Mouse (Mus musculus) heart, postnatal 0 days (tissue): Measurements from ENCODE around the gene Rasal2. TPM values are rescaled to one million over a fixed set of nuclear protein-coding genes. Genes with fewer than 3 reads are reported as not detected.

Experiments used
- ATAC-seq: fragments of 200-750 bp; cut with Nextera tagmentation; 2 replicates; pipeline ENCODE4 v1.8.0; 2017; ENCODE audit warnings: low read depth, moderate number of reproducible peaks, moderate library complexity; ENCODE audit not compliant: insufficient read depth
- DNase-seq: peaks from one replicate; pipeline ENCODE4 v3.0.0-alpha.2; 2016; ENCODE audit warnings: low spot score
- H3K27ac ChIP-seq: fragments of 300-500 bp; sonication (generic); 2 replicates; pipeline ENCODE4 v1.5.1; 2014; ENCODE audit warnings: low read depth, mild to moderate bottlenecking
- H3K27me3 ChIP-seq: fragments of 300-500 bp; sonication (generic); 2 replicates; pipeline ENCODE4 v1.6.1; 2014; ENCODE audit warnings: low read length, mixed read lengths; ENCODE audit not compliant: control insufficient read depth, insufficient read depth
- H3K36me3 ChIP-seq: fragments of 300-500 bp; sonication (generic); replicated peaks from 2 replicates; pipeline ENCODE4 v1.6.1; 2014; ENCODE audit warnings: low read length, mixed read lengths; ENCODE audit not compliant: control insufficient read depth, insufficient read depth
- H3K4me1 ChIP-seq: fragments of 300-500 bp; sonication (generic); 2 replicates; pipeline ENCODE4 v1.6.1; 2014; ENCODE audit warnings: antibody characterized with exemption; ENCODE audit not compliant: control insufficient read depth, insufficient read depth
- H3K4me2 ChIP-seq: fragments of 300-500 bp; sonication (generic); 2 replicates; pipeline ENCODE4 v1.6.1; 2014; ENCODE audit warnings: low read depth, mild to moderate bottlenecking, low read length, moderate library complexity
- H3K4me3 ChIP-seq: fragments of 300-500 bp; sonication (generic); 2 replicates; pipeline ENCODE4 v1.5.1; 2014; ENCODE audit warnings: low read depth, low read length
- H3K9ac ChIP-seq: fragments of 300-500 bp; sonication (generic); replicated peaks from 2 replicates; pipeline ENCODE4 v1.6.1; 2014; ENCODE audit warnings: low read depth, low read length, mixed read lengths
- H3K9me3 ChIP-seq: fragments of 300-500 bp; sonication (generic); replicated peaks from 2 replicates; pipeline ENCODE4 v1.6.1; 2016; ENCODE audit warnings: low read length; ENCODE audit not compliant: control insufficient read depth
- CTCF ChIP-seq: IDR thresholded peaks from 2 replicates; pipeline ENCODE4 v1.5.1; 2016; ENCODE audit warnings: antibody characterized with exemption, control low read depth, low read depth
- EP300 ChIP-seq: IDR thresholded peaks from 2 replicates; pipeline ENCODE4 v1.6.1; 2016; ENCODE audit warnings: antibody characterized with exemption, low read depth
- WGBS: fragments of 180-500 bp; shearing (Covaris S2); extraction: QIAGEN DNeasy Blood & Tissue Kit; methylation state at CpG from one replicate; pipeline ENCODE4 v1.1.7; 2014; 5-methylcytosine and 5-hydroxymethylcytosine counted together
- polyA plus RNA-seq: library from polyadenylated mRNA; unstranded; fragments of >200 nt; fragmentation: Nextera tagmentation; extraction: Ambion mirVana; gene quantifications from 2 replicates; pipeline ENCODE4 v1.2.1, GENCODE M21; 2015
- total RNA-seq: library from RNA; depleted of rRNA; stranded (reverse); fragments of >200 nt; gene quantifications from 2 replicates; pipeline ENCODE4 v1.2.3, GENCODE M21; 2014; ENCODE audit warnings: low replicate concordance

Rasal2 gene
- total and polyA plus RNA-seq, 2 experiments from 2014 or later = 18.5 to 35.9 TPM

DNA sequence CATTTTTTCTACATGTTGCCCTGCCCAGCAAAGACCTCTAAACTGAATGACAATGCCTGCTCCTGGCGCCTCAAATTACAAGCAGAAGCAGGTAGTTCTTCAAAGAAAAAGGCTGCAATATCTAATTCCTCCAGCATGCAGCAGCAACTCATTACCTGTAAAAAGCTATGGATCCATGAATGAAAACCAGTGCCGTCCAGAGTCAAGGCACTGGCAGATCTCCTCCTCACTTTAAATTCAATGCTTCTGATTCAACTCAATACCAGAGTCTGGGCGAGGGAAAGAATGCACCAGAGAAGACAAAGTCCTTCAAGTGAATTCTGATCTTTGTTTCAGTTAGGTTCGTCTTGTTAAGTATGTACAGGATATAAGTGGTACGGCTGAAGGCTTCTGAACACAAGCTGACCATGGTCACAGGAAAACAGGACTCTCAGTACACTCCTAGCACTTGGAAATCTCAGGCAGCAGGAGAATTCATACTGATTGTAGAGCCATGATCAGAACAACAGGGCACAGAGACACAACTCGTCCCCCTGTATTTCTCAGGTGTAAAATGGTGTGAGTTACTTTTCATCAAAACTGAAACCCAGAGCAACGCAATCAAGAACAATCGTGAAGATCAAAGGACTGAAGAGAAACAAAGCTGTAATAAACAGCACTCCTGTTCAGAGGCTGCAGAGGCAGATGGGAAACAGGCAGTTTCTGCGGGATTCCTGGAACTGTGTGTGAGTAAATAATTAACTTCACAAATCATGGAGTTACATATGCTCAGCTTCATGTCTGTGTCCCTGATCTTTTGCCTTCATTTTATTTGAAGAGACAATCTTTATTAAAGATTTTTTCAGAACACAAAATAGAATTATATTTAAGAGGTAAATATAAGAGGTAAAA lies 158.6 kb downstream of the Rasal2 start:
- DNase-seq (no peak), ATAC-seq (no peak)
- Histone ChIP-seq H3K4me3 (no peak overlapping the region), H3K36me3 (no peaks in the 10 kb centered on the region), H3K9ac (no peak overlapping the region), H3K4me1 (peaks cover 7% of the 10 kb centered on the region), H3K4me2 (no peak overlapping the region), H3K9me3 (no peaks in the 10 kb centered on the region), H3K27ac (peak overlapping the region; percentile 20; the same call in 1 of the 2 replicates), H3K27me3 (no peaks in the 10 kb centered on the region)
- TF ChIP-seq CTCF = no peak
- TF ChIP-seq EP300 = no peak
- 77% methylated on average over 9 of the region's 9 CpGs for WGBS

DNA sequence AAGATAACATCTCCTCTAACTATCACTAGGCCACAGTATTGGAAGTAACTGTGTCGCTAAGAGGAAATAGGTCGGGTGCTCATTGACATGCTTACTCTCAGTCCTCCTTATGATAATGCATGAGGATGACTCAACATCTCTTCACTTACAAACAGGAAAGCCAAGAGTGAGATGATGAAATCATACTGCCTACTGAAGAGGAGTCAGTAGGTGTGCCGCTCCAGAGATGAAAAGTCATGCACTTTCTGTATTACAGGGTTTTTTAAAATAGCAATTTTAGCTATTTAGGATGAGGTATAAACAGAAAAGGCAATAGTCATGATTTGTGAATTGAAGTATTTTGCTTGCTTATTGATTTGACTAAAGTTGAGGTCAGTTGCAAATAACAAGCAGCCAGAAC lies 164.3 kb downstream of the Rasal2 start:
- 74% methylated on average over 3 of the region's 3 CpGs for WGBS
- Histone ChIP-seq H3K27me3 (no peaks in the 10 kb centered on the region), H3K27ac (no peak overlapping the region), H3K4me2 (no peak overlapping the region), H3K4me3 (no peak overlapping the region), H3K9ac (no peak overlapping the region), H3K9me3 (no peaks in the 10 kb centered on the region), H3K4me1 (peaks cover 5% of the 10 kb centered on the region; the same call in 1 of the 2 replicates), H3K36me3 (no peaks in the 10 kb centered on the region)
- DNase-seq = no peak
- TF ChIP-seq EP300 (no peak), CTCF (no peak)
- no peak for ATAC-seq

DNA sequence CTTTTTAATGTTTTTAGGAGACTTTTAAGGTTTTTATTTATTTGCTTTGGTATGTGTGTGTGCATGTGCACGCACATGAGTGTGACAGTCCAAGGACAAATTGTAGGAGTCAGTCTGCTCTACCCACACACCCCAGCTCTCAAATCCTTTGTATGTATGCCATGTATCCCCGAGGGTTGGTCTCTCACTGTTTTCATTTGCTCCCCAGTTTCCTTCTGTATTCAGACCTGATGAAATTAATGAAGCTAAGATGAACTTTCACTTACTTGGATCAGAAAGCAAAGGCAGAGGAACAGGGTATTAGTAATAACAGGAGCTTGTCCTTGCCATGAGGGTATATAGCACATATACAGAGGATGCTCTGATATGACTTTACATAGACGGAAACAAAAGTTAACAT lies 165.1 kb downstream of the Rasal2 start:
- peaks cover 5% of the 10 kb centered on the region; the same call in 1 of the 2 replicates for H3K4me1 ChIP-seq
- no peak overlapping the region for H3K4me3 ChIP-seq
- no peak overlapping the region for H3K9ac ChIP-seq
- DNase-seq = no peak
- TF ChIP-seq CTCF = no peak
- no peak for TF ChIP-seq EP300
- H3K27me3 ChIP-seq = no peaks in the 10 kb centered on the region
- WGBS = 72% methylated on average over 3 of the region's 3 CpGs
- H3K36me3 ChIP-seq = no peaks in the 10 kb centered on the region
- no peaks in the 10 kb centered on the region for H3K9me3 ChIP-seq
- no peak overlapping the region for H3K4me2 ChIP-seq
- no peak overlapping the region for H3K27ac ChIP-seq
- ATAC-seq = no peak

DNA sequence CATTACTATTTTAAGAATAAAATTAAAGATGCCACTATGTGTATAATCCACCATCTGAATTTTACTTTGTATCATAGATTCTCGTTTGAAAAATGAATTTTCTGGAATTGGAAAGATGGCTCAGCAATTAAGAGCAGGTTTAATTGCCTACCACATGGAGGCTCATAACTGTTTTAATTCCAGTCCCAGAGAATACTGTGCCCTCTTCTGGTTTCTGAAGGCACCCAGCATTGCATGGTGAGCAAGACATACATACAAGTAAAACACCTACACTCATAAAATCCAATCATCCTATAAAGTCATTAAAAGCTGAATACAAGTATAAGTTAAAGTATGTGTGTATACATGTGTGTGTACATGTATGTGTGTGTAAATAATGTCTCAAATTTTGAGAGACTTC lies 165.6 kb downstream of the Rasal2 start:
- peaks cover 5% of the 10 kb centered on the region; the same call in 1 of the 2 replicates for H3K4me1 ChIP-seq
- no peak overlapping the region for H3K4me2 ChIP-seq
- no peak for ATAC-seq
- no peak overlapping the region for H3K27ac ChIP-seq
- H3K27me3 ChIP-seq = no peaks in the 10 kb centered on the region
- no peaks in the 10 kb centered on the region for H3K9me3 ChIP-seq
- no peak for TF ChIP-seq EP300
- no peak for TF ChIP-seq CTCF
- 85% methylated on average over 1 of the region's 1 CpGs for WGBS
- DNase-seq = no peak
- H3K9ac ChIP-seq = no peak overlapping the region
- no peak overlapping the region for H3K4me3 ChIP-seq
- H3K36me3 ChIP-seq = no peaks in the 10 kb centered on the region

DNA sequence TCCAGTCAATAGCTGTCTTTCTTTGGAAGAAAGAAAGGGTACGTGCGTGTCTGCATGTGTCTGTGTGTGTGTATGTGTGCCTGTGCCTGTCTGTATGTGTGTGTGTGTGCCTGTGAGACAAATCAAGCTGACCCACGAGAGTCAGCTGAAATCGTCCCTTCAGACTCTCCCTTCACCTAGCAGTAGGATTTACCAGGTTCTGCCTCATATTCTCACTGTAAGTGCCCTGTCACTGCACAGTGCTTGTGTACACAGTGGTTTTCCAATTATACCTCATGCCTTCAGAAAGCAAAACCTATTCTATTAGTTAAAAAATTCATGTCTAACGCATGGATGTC lies 168.0 kb downstream of the Rasal2 start:
- ATAC-seq (no peak), DNase-seq (no peak)
- H3K9ac ChIP-seq = 0 out of 2 replicates have a peak overlapping the region, but pooled peaks have one; percentile 10
- peaks cover 5% of the 10 kb centered on the region; the same call in 1 of the 2 replicates for H3K4me1 ChIP-seq
- H3K4me2 ChIP-seq = peak overlapping the region; percentile 40
- peak overlapping the region; percentile 46; the same call in 1 of the 2 replicates for H3K27ac ChIP-seq
- no peaks in the 10 kb centered on the region for H3K9me3 ChIP-seq
- no peaks in the 10 kb centered on the region for H3K27me3 ChIP-seq
- 41% methylated on average over 5 of the region's 5 CpGs for WGBS
- peak overlapping the region; percentile 10; the same call in 1 of the 2 replicates for H3K4me3 ChIP-seq
- no peak for TF ChIP-seq CTCF
- no peak for TF ChIP-seq EP300
- no peaks in the 10 kb centered on the region for H3K36me3 ChIP-seq
